Mouse (Mus musculus): ENCODE measurements around the gene Vmn1r15. TPM values are rescaled to one million over a fixed set of nuclear protein-coding genes. Genes with fewer than 3 reads are reported as not detected.

The Vmn1r15 gene
- total RNA-seq (2021) = not detected
- long read RNA-seq, experiment 1 = 0 reads
- long read RNA-seq, experiment 2 = 0 reads

DNA sequence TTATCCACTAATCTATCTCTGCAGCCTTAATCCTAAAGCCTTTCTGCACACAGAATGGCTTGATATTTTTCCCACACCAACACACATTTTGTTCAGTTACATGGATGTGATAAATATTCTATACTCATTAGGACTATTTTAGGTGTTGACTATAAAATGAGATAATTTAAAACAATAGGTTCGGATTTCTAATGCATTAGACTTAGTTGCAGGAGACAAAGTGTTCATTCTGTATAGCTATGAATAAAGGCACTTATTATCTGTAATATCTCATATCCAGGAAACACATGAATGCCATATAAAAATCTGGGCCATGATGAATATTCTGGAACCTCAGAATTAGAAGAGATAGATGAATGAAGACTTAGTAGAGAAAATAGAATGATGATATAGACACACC, at the start of gene Vmn1r15:
Vmn1r15 (plus strand) TSS at position 301 of the 400 bp plus-strand sequence.
- DNase-seq = no peak

DNA sequence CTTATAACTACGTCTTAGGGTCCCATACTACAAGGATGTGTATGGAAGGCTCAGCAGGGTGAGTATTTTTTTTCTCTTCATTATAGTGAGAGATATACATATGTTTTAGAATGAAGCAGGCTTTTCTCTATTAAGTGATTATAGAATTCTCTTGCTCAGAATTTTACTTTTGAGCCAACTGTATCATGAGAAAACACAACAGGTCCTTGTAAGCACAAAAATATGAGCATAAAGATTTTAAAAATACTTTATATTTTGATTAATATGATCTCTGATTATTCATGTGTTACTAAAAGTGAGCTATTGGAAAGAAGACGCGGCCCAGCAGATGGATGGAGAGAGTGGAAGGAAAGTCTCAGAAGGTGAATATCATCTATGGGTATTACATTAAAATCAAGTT, 26.4 kb upstream of the Vmn1r15 start, which contains the start of gene Vmn1r14:
Vmn1r14 (plus strand) TSS at position 301 of the 400 bp plus-strand sequence.
- DNase-seq = no peak

DNA sequence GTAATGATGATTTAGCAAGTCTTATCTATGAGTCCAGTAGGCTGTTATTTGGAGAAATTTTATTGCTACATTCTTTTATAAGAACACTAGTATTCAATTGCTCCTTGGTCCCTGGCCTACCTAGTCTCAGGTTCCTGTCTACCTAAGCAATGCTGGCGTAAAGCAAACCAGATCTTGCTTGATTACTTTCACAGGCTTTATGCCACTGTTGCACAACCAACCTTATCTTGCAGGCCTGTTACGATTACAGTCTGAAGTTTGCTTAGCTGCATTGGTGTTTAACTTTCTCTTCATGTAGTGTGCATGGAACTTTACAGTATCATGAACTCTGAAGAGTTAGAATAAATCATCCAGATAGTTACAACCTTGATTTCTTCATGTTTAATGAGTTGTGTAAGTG, 3.2 kb downstream of the Vmn1r15 start:
- no peak for DNase-seq

DNA sequence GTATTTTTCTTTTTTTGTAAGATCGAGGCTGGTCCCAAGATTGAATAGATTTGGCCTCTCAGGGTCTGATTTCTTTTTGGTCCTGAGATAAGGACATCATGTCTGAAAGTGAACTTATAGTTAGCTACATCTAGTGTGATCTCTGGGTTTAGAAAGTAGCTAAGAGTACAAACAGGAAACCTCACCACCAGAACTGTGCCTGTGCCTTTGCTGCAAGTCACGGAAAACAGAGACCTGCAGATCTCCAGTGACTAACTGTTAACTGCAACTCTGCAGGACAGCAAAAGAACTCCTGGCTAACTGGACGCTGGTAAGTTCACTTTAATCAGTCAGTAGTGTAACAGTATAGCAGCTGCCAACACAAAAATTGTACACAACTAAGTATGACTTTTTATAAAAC, 14.1 kb downstream of the Vmn1r15 start:
- DNase-seq = no peak

DNA sequence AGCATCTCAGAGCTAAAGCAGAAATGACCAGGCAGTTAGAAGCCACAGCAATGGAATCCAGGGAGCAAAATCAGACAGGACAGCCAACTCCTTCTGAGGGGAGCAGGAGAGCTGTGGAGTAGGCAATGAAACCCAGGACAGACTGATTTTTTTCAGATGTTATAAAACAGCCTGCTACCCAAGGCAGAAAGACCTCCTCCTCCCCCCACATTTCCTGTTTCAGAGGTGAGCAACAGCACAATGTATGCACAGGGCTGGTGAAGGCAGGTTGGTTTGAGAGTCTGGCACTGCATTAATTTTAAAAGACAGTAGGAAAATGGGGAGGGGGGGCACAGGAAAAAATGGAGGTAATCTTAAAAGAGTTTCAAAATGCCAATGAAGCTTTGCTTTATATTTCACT, 14.8 kb downstream of the Vmn1r15 start:
- no peak for DNase-seq

DNA sequence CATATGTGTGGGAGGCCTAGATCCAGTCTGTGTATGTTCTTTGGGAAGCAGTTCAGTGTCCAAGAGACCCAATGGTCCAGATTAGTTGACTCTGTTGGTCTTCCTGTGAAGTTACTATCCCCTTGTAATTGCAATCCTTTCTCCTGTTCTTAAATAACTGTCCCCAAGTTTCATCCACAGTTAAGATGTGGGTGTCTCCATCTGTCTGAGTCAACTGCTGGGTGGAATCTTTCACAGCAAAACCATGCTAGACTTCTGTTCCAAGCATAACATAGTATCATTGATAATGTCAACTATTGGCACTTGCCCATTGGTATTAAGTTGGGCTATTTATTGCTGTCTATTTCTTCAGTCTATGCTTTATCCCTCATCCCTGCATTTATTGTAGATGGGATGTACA, 21.2 kb downstream of the Vmn1r15 start:
- DNase-seq = no peak

Other genes with a start within 250 kb of the Vmn1r15 start
- not detected for gene Vmn1r7, start 232.6 kb upstream of the Vmn1r15 start, total RNA-seq (2021)
- gene Vmn1r8, start 225.7 kb upstream of the Vmn1r15 start, total RNA-seq (2021) = not detected
- gene Vmn1r9, start 191.2 kb upstream of the Vmn1r15 start, total RNA-seq (2021) = not detected
- not detected for gene Vmn1r10, start 148.5 kb upstream of the Vmn1r15 start, total RNA-seq (2021)
- gene Vmn1r11, start 124.5 kb upstream of the Vmn1r15 start, total RNA-seq (2021) = not detected
- gene Vmn1r12, start 101.0 kb upstream of the Vmn1r15 start, total RNA-seq (2021) = not detected
- gene Vmn1r13, start 54.7 kb upstream of the Vmn1r15 start, total RNA-seq (2021) = not detected
- not detected for gene Vmn1r14, start 26.3 kb upstream of the Vmn1r15 start, total RNA-seq (2021)
- not detected for gene Vmn1r16, start 71.5 kb downstream of the Vmn1r15 start, total RNA-seq (2021)
- not detected for gene Vmn1r17, start 105.8 kb downstream of the Vmn1r15 start, total RNA-seq (2021)
- not detected for gene Vmn1r18, start 137.8 kb downstream of the Vmn1r15 start, total RNA-seq (2021)
- not detected for gene Vmn1r19, start 145.8 kb downstream of the Vmn1r15 start, total RNA-seq (2021)
- not detected for gene Vmn1r20, start 171.0 kb downstream of the Vmn1r15 start, total RNA-seq (2021)